Mouse (Mus musculus): ENCODE data around the gene Olfr452. TPM values are rescaled to one million over a fixed set of nuclear protein-coding genes. Genes with fewer than 3 reads are reported as not detected.

Olfr452 gene
- total RNA-seq (2021), result not detected

DNA sequence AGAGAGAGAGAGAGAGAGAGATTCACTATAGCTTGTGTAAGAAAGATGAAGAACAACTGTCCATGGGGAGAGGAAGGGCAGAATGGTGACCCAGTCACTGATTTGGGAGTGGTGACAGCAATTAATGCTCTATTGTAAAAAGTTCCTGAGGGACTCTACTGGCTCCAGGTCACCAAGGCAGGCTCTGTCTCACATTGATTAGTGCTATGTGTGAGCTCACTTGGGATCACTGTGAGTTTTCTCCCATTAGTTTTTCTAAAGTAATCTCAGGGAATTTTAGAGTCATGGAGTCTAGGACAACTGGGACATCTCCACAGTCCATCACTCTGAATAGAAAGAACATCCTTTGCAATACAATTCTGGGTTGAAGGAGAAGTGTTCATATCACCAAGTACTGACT is at the start of gene Olfr452:
Gene Olfr452 (plus strand): TSS at position 301 of the 400 bp plus-strand sequence.
- no peak for DNase-seq (ENCODE audit: extremely low spot score in 1 of 2, low spot score in 1 of 2)

DNA sequence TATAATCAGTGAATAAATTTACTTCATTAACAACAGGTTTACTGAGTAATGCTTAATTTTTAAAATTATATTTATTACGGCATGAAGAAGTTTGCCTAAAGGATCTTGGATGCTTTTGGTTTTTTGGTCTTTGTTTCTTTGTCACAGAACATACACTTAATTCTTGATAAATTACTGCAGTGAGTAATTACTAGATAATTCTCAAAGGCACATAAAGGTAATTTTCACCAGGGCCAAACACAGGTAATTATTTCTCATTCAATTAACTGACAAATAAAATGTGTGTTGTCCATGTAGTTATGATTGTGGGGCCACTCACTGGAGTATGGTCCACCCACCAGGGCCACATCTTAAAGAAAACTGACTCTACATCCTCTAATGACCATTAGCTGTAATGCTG is 45.8 kb upstream of the Olfr452 start, which contains the start of gene Olfr453:
Gene Olfr453 (plus strand): TSS at position 301 of the 400 bp plus-strand sequence.
- no peak for DNase-seq (ENCODE audit: extremely low spot score in 1 of 2, low spot score in 1 of 2)

DNA sequence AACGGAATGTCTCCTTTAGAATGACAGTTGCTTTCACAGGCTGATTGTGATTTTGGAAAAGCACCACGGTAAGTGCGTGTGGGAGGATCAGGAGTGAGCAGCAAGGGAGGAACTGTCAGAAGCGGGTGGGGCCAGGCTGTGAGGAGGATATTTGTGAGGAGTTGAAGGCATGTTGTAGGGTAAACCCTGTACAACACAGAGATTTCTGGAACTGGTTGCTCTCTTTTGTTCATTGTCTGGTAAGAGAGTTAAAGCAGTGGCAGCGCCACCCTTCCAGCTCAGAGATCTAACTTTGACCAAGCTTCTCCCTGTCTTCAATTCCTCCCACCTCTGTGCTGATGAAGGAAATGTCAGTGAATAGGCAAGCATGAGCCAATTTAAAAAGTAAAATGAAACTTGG is 42.6 kb upstream of the Olfr452 start:
- DNase-seq (ENCODE audit: extremely low spot score in 1 of 2, low spot score in 1 of 2), result no peak

DNA sequence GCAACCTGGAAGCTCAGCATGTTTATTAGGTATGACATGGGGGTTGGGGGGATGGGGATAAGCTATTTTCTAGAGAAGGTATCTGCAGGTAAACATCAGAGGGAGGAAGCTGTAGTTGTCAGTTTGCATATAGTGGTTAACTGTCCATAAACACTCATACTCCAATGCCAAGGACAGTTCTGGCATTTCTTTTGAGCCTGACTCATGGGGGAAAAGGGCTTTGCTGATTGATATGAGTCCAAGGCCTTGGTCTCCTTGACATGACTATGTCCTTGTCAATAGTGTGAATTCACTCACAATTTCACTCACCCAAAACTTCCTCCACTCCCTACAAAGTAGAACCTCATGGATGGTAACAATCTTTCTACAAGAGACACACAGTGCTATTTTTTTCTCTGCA is 37.0 kb upstream of the Olfr452 start:
- no peak for DNase-seq (ENCODE audit: extremely low spot score in 1 of 2, low spot score in 1 of 2)

DNA sequence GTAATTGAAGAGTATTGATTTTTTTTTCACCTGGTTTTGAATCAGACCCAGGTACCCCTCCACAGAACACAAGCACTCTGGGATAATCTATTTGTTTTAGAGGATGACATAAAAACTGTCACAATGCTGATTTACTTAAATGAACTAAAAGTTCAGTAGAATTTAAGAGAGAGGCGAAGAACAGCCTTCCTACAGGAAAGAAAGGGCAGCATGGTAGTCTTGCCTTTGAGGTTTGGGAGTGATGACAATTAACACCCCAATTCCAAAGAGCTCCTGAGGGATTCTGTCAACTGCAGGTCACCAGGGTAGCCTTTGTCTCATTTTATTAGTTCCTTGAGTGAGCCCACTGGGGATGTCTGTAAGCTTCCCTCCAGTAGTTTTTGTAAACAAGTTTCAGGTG is 28.8 kb upstream of the Olfr452 start, which contains the start of gene Olfr38:
Gene Olfr38 (plus strand): TSS at position 301 of the 400 bp plus-strand sequence.
- DNase-seq (ENCODE audit: extremely low spot score in 1 of 2, low spot score in 1 of 2), result no peak

DNA sequence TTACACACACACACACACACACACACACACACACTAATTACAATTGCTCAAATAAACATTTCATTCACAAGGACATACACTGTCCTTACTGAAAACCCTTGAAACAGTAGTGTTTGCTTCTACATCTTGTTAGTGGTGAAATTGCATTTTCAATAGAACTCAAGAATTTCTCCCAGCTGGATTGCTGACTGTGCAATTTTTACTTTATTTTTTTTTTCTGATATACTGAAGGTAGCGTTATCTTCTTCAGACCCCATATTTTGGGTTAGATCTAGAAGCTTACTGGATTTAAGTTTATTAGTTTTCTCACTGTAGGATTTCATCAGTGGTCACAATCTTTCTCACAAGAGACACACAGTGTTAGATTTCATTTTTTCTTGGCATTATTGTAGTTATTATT is 7.8 kb upstream of the Olfr452 start:
- no peak for DNase-seq (ENCODE audit: extremely low spot score in 1 of 2, low spot score in 1 of 2)

DNA sequence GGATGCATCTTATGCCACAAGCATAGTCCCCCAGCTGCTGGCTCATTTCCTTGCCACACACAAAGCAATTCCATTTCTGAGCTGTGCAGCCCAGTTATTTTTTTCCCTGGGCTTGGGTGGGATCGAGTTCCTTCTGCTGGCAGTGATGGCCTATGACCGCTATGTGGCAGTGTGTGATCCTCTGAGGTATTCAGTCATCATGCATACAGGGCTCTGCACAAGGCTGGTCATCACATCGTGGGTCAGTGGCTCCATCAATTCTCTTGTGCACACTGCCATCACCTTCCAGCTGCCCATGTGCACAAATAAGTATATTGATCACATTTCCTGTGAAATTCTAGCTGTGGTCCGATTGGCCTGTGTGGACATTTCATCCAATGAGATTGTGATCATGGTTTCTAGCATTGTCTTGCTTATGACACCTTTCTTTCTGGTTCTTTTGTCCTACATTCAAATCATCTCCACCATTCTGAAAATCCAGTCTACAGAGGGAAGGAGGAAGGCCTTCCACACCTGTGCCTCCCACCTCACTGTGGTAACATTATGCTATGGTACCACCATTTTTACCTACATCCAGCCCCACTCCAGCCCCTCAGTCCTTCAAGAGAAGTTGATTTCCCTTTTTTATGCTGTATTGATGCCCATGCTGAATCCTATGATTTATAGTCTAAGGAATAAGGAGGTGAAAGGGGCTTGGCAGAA is 5.5 kb downstream of the Olfr452 start:
- DNase-seq (ENCODE audit: extremely low spot score in 1 of 2, low spot score in 1 of 2), result no peak

DNA sequence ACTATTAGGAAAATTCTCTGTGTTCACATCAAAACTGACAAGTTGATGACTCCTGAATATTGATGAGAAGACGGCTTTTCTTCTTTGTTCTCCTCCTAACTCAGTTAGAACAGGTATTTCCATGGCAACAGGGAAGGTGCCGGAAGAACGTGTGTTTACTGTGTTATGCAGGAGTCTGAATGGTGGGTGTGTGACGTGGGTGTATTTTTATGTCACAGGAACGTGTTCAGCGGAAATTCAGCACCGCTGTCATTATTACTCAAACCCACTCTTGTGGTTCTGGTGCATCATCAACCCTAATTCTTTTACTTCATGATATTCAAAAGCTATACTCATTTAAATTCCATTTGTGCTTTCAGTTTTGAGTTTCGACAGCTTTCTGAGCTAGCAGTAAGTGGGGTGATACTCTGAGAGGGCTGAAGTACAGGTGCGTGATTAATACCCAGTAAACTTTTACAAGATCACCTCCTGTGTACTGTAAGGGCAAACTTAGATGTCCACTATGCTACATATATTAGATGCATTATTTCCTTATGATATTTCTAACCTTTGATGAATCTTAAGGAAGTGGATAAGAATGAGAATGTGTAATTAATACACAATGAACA is 6.2 kb downstream of the Olfr452 start:
- no peak for DNase-seq (ENCODE audit: extremely low spot score in 1 of 2, low spot score in 1 of 2)

DNA sequence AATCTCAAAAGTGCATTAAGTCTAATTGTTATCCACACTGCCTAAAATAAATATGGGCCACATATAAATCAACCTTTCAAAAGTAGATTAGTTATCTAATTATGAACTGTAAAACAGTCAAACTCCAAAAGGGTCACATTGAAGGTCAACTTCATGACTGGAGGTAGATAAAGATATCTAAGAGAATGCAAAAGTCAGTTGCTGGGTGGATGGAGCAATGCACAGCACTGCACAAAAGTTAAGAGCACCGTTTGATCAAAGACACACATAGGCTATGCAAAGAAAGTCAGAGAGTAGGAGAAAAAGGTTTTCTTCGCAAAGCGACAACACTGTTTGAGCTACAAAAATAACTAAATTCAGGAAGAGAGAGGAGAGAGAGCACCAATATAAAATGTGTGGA is 10.1 kb downstream of the Olfr452 start:
- no peak for DNase-seq (ENCODE audit: extremely low spot score in 1 of 2, low spot score in 1 of 2)

DNA sequence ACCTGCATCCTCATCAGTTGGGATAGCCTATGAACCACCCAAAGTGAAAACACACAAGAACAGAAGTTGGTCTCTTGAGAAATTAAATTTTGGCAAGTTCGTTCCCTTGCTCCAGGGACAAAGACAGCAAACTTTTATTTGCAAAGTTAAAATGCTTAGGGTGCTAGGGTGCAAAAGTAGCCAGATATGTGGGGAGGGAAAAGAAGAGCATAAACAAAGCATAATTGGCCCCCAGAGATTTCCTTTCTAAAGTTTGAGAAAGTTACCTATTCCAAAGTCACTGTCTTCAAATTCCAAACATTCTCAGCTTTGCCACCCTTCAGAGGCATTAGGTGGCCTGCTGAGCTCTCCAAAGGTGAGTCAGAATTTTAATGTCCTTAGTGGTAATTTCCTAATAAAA is 26.7 kb downstream of the Olfr452 start, which contains the start of gene Olfr450:
Gene Olfr450 (plus strand): TSS at position 301 of the 400 bp plus-strand sequence.
- no peak for DNase-seq (ENCODE audit: extremely low spot score in 1 of 2, low spot score in 1 of 2)

DNA sequence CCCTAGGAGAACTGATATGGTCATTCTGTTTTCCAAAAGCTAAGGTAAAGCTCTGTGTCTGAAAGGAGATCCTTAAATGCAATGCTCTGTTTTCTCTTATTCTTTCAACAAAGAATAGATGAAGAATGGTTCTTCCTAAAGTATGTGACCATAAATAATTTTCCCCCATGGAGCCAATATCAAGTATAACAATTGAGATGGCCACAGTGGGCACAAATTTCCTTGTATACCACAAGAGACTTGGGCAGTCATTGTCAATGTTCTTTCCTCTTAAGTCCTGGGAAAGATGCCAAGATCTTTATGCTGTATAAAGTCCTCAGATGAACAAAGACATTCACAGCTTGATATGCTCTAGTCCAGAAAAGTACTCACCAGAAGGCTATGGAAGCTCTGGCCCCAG is 49.2 kb downstream of the Olfr452 start, which contains the start of gene Olfr449:
Gene Olfr449 (plus strand): TSS at position 301 of the 400 bp plus-strand sequence.
- no peak for DNase-seq (ENCODE audit: extremely low spot score in 1 of 2, low spot score in 1 of 2)

Other genes with a start within 250 kb of the Olfr452 start
- not detected for gene Olfr455, start 237.5 kb upstream of the Olfr452 start, total RNA-seq (2021)
- gene Tcaf3, start 187.4 kb upstream of the Olfr452 start, total RNA-seq (2021), result not detected
- under 1 TPM; 0.42 to 0.44 TPM for gene Tcaf2, start 139.8 kb upstream of the Olfr452 start, total RNA-seq (2021)
- 100 to 1,000 TPM; 207 to 217 TPM for gene Tcaf1, start 75.0 kb upstream of the Olfr452 start, total RNA-seq (2021)
- not detected for gene Olfr453, start 45.7 kb upstream of the Olfr452 start, total RNA-seq (2021)
- gene Olfr38, start 28.7 kb upstream of the Olfr452 start, total RNA-seq (2021), result not detected
- gene Olfr450, start 26.8 kb downstream of the Olfr452 start, total RNA-seq (2021), result not detected
- not detected for gene Olfr449, start 49.3 kb downstream of the Olfr452 start, total RNA-seq (2021)
- gene Olfr448, start 105.3 kb downstream of the Olfr452 start, total RNA-seq (2021), result not detected
- not detected for gene Olfr447, start 123.8 kb downstream of the Olfr452 start, total RNA-seq (2021)
- gene Olfr446, start 136.3 kb downstream of the Olfr452 start, total RNA-seq (2021), result not detected
- not detected for gene Olfr444, start 164.0 kb downstream of the Olfr452 start, total RNA-seq (2021)

All from layer of hippocampus, postnatal 25 days (tissue).